Mouse (Mus musculus): ENCODE results near the gene BC048562.
A peak's percentile ranks its signal among the peaks of the same experiment; 100 is the strongest.

The BC048562 gene

GRCm38 (mm10) chr9:108479241-108479640, 43.0 kb downstream of the BC048562 start:
- DNase-seq (ENCODE audit: low read depth, low spot score), result no peak

GRCm38 (mm10) chr9:108479721-108480351, 43.6 kb downstream of the BC048562 start, which contains the start of gene Lamb2:
TSS of gene Lamb2 (plus strand) at chr9:108479736.
- no peak for DNase-seq (ENCODE audit: low read depth, low spot score)

- DNase-seq (ENCODE audit: low read depth, low spot score), result no peak
Observed at GRCm38 (mm10) chr9:108480813-108481519, 44.7 kb downstream of the BC048562 start.

GRCm38 (mm10) chr9:108481520-108482210, 45.4 kb downstream of the BC048562 start:
- no peak for DNase-seq (ENCODE audit: low read depth, low spot score)

- no peak for DNase-seq (ENCODE audit: low read depth, low spot score)
Observed at GRCm38 (mm10) chr9:108483051-108483790, 46.9 kb downstream of the BC048562 start.

- no peak for DNase-seq (ENCODE audit: low read depth, low spot score)
Observed at GRCm38 (mm10) chr9:108484021-108484420, 47.7 kb downstream of the BC048562 start.

GRCm38 (mm10) chr9:108485301-108485875, 49.1 kb downstream of the BC048562 start:
- no peak for DNase-seq (ENCODE audit: low read depth, low spot score)

- DNase-seq (ENCODE audit: low read depth, low spot score), result no peak
Observed at GRCm38 (mm10) chr9:108486973-108487530, 50.8 kb downstream of the BC048562 start.

- DNase-seq (ENCODE audit: low read depth, low spot score), result no peak
Observed at GRCm38 (mm10) chr9:108488403-108488802, 52.1 kb downstream of the BC048562 start.

GRCm38 (mm10) chr9:108489215-108489614, 52.9 kb downstream of the BC048562 start:
- DNase-seq (ENCODE audit: low read depth, low spot score), result no peak

- no peak for DNase-seq (ENCODE audit: low read depth, low spot score)
Observed at GRCm38 (mm10) chr9:108489702-108490558, 53.6 kb downstream of the BC048562 start.

GRCm38 (mm10) chr9:108490559-108491285, 54.4 kb downstream of the BC048562 start, which contains the start of gene Usp19:
TSS of gene Usp19 (plus strand) at chr9:108490602.
- DNase-seq (ENCODE audit: low read depth, low spot score), result peak; percentile 95

- DNase-seq (ENCODE audit: low read depth, low spot score), result no peak
Observed at GRCm38 (mm10) chr9:108491286-108491580, 55.0 kb downstream of the BC048562 start.

GRCm38 (mm10) chr9:108492043-108492750, 55.9 kb downstream of the BC048562 start:
- DNase-seq (ENCODE audit: low read depth, low spot score), result no peak

GRCm38 (mm10) chr9:108493246-108493645, 57.0 kb downstream of the BC048562 start:
- DNase-seq (ENCODE audit: low read depth, low spot score), result no peak

- no peak for DNase-seq (ENCODE audit: low read depth, low spot score)
Observed at GRCm38 (mm10) chr9:108494146-108494825, 58.0 kb downstream of the BC048562 start.

- DNase-seq (ENCODE audit: low read depth, low spot score), result no peak
Observed at GRCm38 (mm10) chr9:108494905-108495304, 58.6 kb downstream of the BC048562 start.

Data from retina, postnatal 7 days (tissue).